Mouse (Mus musculus) ES-E14 (cell line): Measurements from ENCODE around the gene Gprc5c. TPM values are rescaled to one million over a fixed set of nuclear protein-coding genes. Genes with fewer than 3 reads are reported as not detected.

ENCODE experiments used
- DNase-seq: peaks from one replicate; pipeline ENCODE4 v3.0.0-alpha.2; 2013; ENCODE audit warnings: low read depth, low spot score
- H3K27ac ChIP-seq: 2 replicates; pipeline ENCODE4 v1.5.1; 2012; ENCODE audit warnings: low read depth, mild to moderate bottlenecking, low read length, moderate library complexity, mixed read lengths; ENCODE audit not compliant: poor library complexity, insufficient read depth, severe bottlenecking
- H3K36me3 ChIP-seq: 2 replicates; pipeline ENCODE4 v1.6.1; 2012; ENCODE audit warnings: mild to moderate bottlenecking, low read length, moderate library complexity, mixed read lengths; ENCODE audit not compliant: control insufficient read depth, poor library complexity, insufficient read depth, severe bottlenecking
- H3K4me1 ChIP-seq, 2 experiments: fragments of 150-350 bp in 1 of 2; sonication (generic) in 1 of 2; 2 replicates each; pipeline ENCODE4 v1.6.1; 2012; ENCODE audit warnings: low read length in 2 of 2, mild to moderate bottlenecking in 1 of 2, mixed read lengths in 1 of 2; ENCODE audit not compliant: control insufficient read depth in 2 of 2, insufficient read depth in 2 of 2, poor library complexity in 1 of 2
- H3K4me3 ChIP-seq, 2 experiments: fragments of 150-350 bp in 1 of 2; sonication (generic) in 1 of 2; 2 replicates each; pipeline ENCODE4 v1.5.1; 2012; ENCODE audit warnings: low read length in 2 of 2, low read depth in 1 of 2, mild to moderate bottlenecking in 1 of 2, mixed read lengths in 1 of 2; ENCODE audit not compliant: insufficient read depth in 1 of 2, poor library complexity in 1 of 2, severe bottlenecking in 1 of 2
- H3K9ac ChIP-seq: 2 replicates; pipeline ENCODE4 v1.6.1; 2012; ENCODE audit warnings: low read depth, mild to moderate bottlenecking, low read length, mixed read lengths; ENCODE audit not compliant: poor library complexity, insufficient read depth, severe bottlenecking
- H3K9me3 ChIP-seq: fragments of 150-350 bp; sonication (generic); 2 replicates; pipeline ENCODE4 v1.6.1; 2012; ENCODE audit warnings: low read depth, mild to moderate bottlenecking, low read length; ENCODE audit not compliant: control insufficient read depth, insufficient read depth
- CHD2 ChIP-seq: IDR thresholded peaks from 2 replicates; pipeline ENCODE4 v1.6.1; 2014; ENCODE audit warnings: mild to moderate bottlenecking, low read depth, low read length, inconsistent platforms
- HCFC1 ChIP-seq: IDR thresholded peaks from 2 replicates; pipeline ENCODE4 v1.6.1; 2012; ENCODE audit warnings: low read length, inconsistent platforms, borderline replicate concordance; ENCODE audit not compliant: insufficient read depth
- MAFK ChIP-seq: IDR thresholded peaks from 2 replicates; pipeline ENCODE4 v1.6.1; 2014; ENCODE audit warnings: mild to moderate bottlenecking, low read depth, low read length, inconsistent platforms; ENCODE audit not compliant: insufficient read depth
- ZC3H11A ChIP-seq: IDR thresholded peaks from 2 replicates; pipeline ENCODE4 v1.6.1; 2012; ENCODE audit warnings: low read depth, mild to moderate bottlenecking, inconsistent platforms, low read length, borderline replicate concordance
- ZNF384 ChIP-seq: IDR thresholded peaks from 2 replicates; pipeline ENCODE4 v1.6.1; 2012; ENCODE audit warnings: low read depth, low read length, inconsistent platforms
- in situ Hi-C, 2 experiments: fragments of 600-800 bp; cut with MboI; formaldehyde crosslinking; loops; one replicate each; pipeline ENCODE4 v1.15.1; 2025; ENCODE audit warnings: low sequenced_read_pairs in 2 of 2, inconsistent platforms in 1 of 2; ENCODE audit not compliant: unreplicated experiment in 2 of 2
- total RNA-seq: library from RNA; depleted of rRNA; stranded (reverse); fragments of 300-350 nt; gene quantifications from 2 replicates; pipeline ENCODE4 v1.2.3, GENCODE M21; 2012

The Gprc5c gene
- total RNA-seq, 1 experiment, result 35.9 TPM

DNA sequence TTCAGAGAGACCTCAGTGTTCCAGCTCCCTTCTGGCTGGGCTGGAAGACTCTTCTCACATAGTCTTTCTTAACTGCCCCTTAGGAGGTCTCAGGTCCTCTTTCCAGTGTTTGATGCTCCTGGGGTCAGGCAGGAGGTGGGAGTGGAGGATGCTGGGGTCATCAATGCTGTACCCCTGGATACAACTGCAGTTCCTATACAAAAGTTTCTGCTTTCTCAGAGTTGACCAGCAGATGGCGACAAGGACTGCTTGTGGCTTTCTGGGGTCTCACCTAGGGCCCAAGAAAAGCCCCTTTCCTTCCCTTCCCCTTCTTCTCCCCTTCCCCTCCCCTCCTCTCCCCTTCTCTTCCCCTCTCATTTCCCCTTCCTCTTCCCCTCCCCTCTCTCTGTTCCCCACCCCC is 29.6 kb downstream of the Gprc5c start:
- DNase-seq, result peak; percentile 34
- in situ Hi-C loops, result no loop called here
- no peak overlapping the region for H3K4me3 ChIP-seq

DNA sequence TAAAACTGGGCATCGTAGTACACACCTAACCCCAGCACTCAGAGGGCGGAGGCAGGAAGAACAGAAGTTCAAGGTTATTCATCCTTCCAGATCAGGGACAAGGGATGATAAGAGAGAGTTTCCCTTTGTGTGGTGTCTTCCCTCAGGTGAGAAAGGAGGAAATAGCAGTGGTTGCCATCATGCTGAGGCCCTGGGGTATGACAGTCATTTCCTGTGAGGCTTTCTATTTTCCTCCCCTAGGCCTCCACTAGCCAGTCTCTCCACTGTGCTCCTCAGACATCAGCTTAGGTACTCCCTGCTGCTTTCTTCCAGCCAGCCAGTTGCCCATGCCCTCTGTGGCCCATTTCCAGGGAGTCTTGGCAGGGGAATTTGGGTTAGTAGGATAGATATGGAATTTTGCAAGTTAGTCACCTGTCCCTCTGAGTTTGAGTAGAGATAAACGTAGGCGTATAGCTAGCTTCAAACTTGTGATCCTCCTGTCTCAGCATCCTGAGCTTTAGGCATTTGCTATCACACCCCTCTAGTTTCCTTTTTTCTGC is 32.4 kb downstream of the Gprc5c start:
- no peak for DNase-seq
- Histone ChIP-seq H3K36me3 (no peaks in the 10 kb centered on the region), H3K9me3 (no peaks in the 10 kb centered on the region), H3K9ac (no peak overlapping the region), H3K4me3 (no peak overlapping the region), H3K4me1 (no peaks in the 10 kb centered on the region), H3K27ac (no peak overlapping the region)
- TF ChIP-seq MAFK, result no peak
- no peak for TF ChIP-seq ZC3H11A
- no peak for TF ChIP-seq CHD2
- no peak for TF ChIP-seq ZNF384
- TF ChIP-seq HCFC1, result no peak
- in situ Hi-C loops, result no loop called here

More for the DNA sequence above, 29.6 kb downstream of the Gprc5c start:
- Histone ChIP-seq H3K27ac (no peak overlapping the region), H3K4me1 (peaks cover 5 to 16% of the 10 kb centered on the region in 2 experiments), H3K9ac (no peak overlapping the region), H3K36me3 (no peaks in the 10 kb centered on the region), H3K9me3 (no peaks in the 10 kb centered on the region)
- TF ChIP-seq ZNF384 (no peak), ZC3H11A (peak; percentile 47; the same call in 1 of the 2 replicates)

DNA sequence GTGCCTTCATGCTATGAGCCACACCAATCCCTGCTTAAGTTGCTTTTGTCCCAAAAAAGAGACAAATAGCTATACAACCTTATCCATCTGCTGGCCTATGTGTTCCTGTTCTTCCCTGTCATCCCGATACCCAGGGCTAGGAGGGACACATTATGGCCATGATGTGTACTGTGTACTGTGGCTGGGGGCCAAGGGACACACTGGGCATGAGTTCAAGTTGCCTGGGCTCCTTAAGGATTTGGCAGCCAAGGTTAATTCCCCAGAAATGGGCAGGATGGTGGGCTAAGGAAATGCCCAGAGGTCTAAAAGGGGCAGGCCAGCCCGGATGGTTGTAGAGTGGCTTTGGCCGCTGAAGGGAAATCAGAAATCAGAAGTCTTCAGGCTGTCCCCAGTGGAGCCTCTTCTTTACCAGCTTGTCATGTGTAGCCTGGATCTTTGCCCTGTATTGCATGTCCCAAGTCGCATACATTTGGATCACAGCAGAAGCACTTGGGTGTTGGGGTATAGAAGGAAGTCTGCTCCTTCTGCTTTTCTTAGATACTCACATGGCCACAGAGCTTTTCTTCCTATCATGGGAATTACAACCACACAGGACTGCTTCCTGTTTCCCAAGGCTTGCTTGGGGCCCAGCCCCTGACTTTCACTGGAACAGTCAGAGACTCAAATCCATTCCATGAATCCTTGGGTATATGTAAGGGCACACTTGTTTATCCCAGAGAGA is 33.6 kb downstream of the Gprc5c start:
- Histone ChIP-seq H3K4me3 (no peak overlapping the region), H3K9ac (no peak overlapping the region), H3K36me3 (no peaks in the 10 kb centered on the region), H3K9me3 (no peaks in the 10 kb centered on the region), H3K4me1 (no peaks in the 10 kb centered on the region), H3K27ac (no peak overlapping the region)
- TF ChIP-seq MAFK (no peak), ZC3H11A (no peak), HCFC1 (no peak), ZNF384 (no peak), CHD2 (no peak)
- in situ Hi-C loops, result no loop called here
- DNase-seq, result no peak

DNA sequence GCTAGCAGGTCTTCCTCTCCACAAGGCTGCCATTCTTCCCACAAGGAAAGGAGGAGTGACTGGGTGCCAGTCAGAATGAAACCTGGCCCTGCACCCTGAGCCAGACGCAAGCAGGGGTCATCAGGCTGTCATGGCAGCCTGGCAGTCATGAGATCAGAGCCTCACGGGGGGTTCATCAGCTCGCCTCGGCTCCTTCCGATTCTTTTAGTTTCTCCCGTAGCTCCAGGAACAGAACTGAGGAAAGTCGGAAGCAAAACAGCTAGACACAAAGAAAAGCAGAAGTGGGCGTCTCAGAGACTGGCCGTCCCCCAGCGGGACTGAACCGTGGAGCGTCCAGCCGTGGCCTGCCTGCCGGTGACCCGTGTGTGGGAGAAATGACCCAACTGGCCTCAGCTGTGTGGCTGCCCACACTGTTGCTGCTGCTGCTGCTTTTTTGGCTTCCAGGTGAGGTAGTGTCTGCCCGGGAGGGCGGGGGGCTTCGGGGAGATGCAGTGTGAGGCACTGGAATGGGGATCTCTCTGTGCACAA is 39.1 kb downstream of the Gprc5c start, which contains the start of gene Cd300a:
Gene Cd300a (plus strand): TSS at position 51 of the 528 bp plus-strand sequence.
- Histone ChIP-seq H3K36me3 (no peaks in the 10 kb centered on the region), H3K4me3 (no peak within 1 kb of the TSS), H3K27ac (no peak within 1 kb of the TSS), H3K4me1 (no peaks in the 10 kb centered on the region), H3K9me3 (no peaks in the 10 kb centered on the region), H3K9ac (no peak within 1 kb of the TSS)
- no peak for DNase-seq
- in situ Hi-C loops, result no loop called here
- TF ChIP-seq CHD2 (no peak), MAFK (no peak), ZC3H11A (no peak)

DNA sequence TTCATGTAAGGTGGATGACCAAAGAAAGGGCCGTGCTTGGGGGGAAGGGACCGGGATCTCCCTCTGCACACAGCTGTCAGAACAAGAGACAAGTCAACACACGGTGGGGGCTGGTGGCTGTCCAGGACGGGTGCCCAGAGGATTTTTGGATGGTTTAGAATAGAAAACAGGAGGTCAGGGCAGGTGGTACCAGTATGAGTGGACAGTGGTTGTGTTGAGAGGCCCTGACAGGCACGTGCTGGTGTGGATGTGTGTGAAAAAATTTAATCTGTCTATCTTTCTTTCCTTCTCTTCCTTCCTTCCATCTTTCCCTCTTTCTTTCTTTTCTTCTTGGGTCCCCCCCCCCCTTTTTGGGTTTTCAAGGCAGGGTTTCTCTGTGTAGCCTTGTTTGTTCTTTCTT is 39.6 kb downstream of the Gprc5c start:
- Histone ChIP-seq H3K27ac (no peak overlapping the region), H3K36me3 (no peaks in the 10 kb centered on the region), H3K4me1 (no peaks in the 10 kb centered on the region), H3K9me3 (no peaks in the 10 kb centered on the region), H3K4me3 (no peak overlapping the region), H3K9ac (no peak overlapping the region)
- in situ Hi-C loops, result no loop called here
- TF ChIP-seq ZC3H11A (no peak), ZNF384 (no peak), CHD2 (no peak), HCFC1 (no peak), MAFK (no peak)
- no peak for DNase-seq
